Mouse (Mus musculus) megakaryocyte, embryonic 14.5 days (primary cell): ENCODE data around the gene Abcb9.

Source experiments
- FLI1 ChIP-seq: IDR thresholded peaks from 2 replicates; pipeline ENCODE4 v1.6.1; 2012; ENCODE audit warnings: low read length, inconsistent platforms, mixed read lengths
- GATA1 ChIP-seq: IDR thresholded peaks from 3 replicates; pipeline ENCODE4 v1.6.1; 2012; ENCODE audit warnings: mixed read lengths, low read length, inconsistent platforms, borderline replicate concordance

GRCm38 (mm10) chr5:124056219-124056618, 39.4 kb downstream of the Abcb9 start:
- no peak for TF ChIP-seq FLI1
- no peak for TF ChIP-seq GATA1
